Mouse (Mus musculus) lung, postnatal 10 days (tissue): ENCODE results near the gene Ctbp1.
A peak's percentile ranks its signal among the peaks of the same experiment; 100 is the strongest.

ENCODE experiments used
- DNase-seq: peaks from one replicate; pipeline ENCODE4 v3.0.0; 2021

The Ctbp1 gene

GRCm38 (mm10) chr5:33239934-33240333 is 34.9 kb downstream of the Ctbp1 start:
- no peak for DNase-seq

GRCm38 (mm10) chr5:33239111-33239714 is 35.6 kb downstream of the Ctbp1 start:
- DNase-seq, result no peak

- DNase-seq, result no peak
Measured at GRCm38 (mm10) chr5:33238256-33238645, 36.5 kb downstream of the Ctbp1 start.

GRCm38 (mm10) chr5:33237600-33238255 is 37.1 kb downstream of the Ctbp1 start:
- DNase-seq, result no peak

GRCm38 (mm10) chr5:33234391-33235031 is 40.3 kb downstream of the Ctbp1 start:
- DNase-seq, result peak; percentile 75

- DNase-seq, result no peak
Measured at GRCm38 (mm10) chr5:33232791-33233190, 42.0 kb downstream of the Ctbp1 start.

- DNase-seq, result peak; percentile 71
Measured at GRCm38 (mm10) chr5:33230285-33230684, 44.5 kb downstream of the Ctbp1 start.

- peak; percentile 71 for DNase-seq
Measured at GRCm38 (mm10) chr5:33228428-33228827, 46.4 kb downstream of the Ctbp1 start.

GRCm38 (mm10) chr5:33225673-33226072 is 49.1 kb downstream of the Ctbp1 start:
- DNase-seq, result no peak

- no peak for DNase-seq
Measured at GRCm38 (mm10) chr5:33224491-33224890, 50.3 kb downstream of the Ctbp1 start.

- DNase-seq, result peak; percentile 65
Measured at GRCm38 (mm10) chr5:33222841-33223744, 51.7 kb downstream of the Ctbp1 start.

- DNase-seq, result no peak
Measured at GRCm38 (mm10) chr5:33222389-33222788, 52.4 kb downstream of the Ctbp1 start.

- DNase-seq, result peak; percentile 75
Measured at GRCm38 (mm10) chr5:33220350-33221044, 54.3 kb downstream of the Ctbp1 start.

- no peak for DNase-seq
Measured at GRCm38 (mm10) chr5:33219831-33220230, 55.0 kb downstream of the Ctbp1 start.

GRCm38 (mm10) chr5:33218746-33219449 is 55.9 kb downstream of the Ctbp1 start:
- peak; percentile 66 for DNase-seq

- peak; percentile 86 for DNase-seq
Measured at GRCm38 (mm10) chr5:33218081-33218480, 56.7 kb downstream of the Ctbp1 start, which contains the start of gene Spon2. Gene Spon2, minus strand, starts transcription at chr5:33218455.

GRCm38 (mm10) chr5:33217663-33218062 is 57.1 kb downstream of the Ctbp1 start:
- DNase-seq, result no peak

GRCm38 (mm10) chr5:33214723-33215122 is 60.1 kb downstream of the Ctbp1 start:
- DNase-seq, result no peak

- DNase-seq, result no peak
Measured at GRCm38 (mm10) chr5:33211254-33211653, 63.5 kb downstream of the Ctbp1 start.

GRCm38 (mm10) chr5:33210515-33210914 is 64.3 kb downstream of the Ctbp1 start:
- DNase-seq, result no peak

GRCm38 (mm10) chr5:33208533-33209245 is 66.1 kb downstream of the Ctbp1 start:
- no peak for DNase-seq
